Mouse (Mus musculus): ENCODE measurements at regions not wholly inside any gene's neighbourhood (a gene's known extent, or its start where the extent isn't known, plus 50 kb on each side); places are given as distances from the start of the nearest gene placed in this dataset.

DNA sequence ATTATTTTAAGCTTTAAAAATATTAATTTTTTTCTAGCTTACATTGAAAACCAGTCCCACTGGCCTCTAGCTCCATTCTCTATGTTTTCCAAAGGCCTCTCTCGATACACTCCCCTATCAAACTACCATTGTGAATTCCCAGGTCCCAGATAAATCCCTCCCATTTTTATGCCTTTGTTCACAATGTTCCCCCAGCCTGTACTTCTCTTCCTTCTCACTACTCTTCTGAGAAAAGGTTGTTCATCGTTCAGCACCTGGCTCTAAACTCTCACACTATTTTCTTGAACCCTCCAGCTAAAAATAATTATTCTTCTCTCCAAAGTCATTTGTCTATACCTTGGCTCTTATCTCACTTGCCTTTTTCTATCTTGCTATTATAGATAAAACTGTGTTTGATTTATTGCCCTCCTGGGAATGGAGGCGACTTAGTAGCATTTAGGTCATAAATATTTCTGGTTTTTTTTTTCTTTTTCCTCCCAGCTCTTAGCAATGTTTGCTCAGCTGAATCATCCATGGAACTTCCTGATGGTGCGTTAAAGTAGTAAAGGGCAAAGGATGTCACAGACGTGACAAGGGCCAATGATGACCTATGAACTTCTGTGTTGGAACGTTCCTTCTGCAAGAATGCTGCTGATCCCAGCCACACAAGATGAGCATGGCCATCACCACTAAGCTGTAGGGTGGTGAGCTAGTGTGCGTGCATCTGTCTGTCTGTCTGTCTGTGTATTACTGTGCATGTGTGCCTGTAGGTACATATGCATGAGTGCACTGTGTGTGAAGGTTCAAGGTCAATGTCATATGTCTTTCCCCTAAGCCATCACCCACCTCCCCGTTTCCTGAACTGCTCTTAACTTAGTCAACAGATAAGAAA, 384.5 kb upstream of the Rgma start:
- TF ChIP-seq CHD1 (IDR thresholded peaks at IDR 0.05; ENCODE audit: low read depth, low read length) = no peak
- TF ChIP-seq TBP (IDR thresholded peaks at IDR 0.05; ENCODE audit: low read depth, low read length) = no peak
- TF ChIP-seq EP300 (IDR thresholded peaks at IDR 0.05; ENCODE audit: low read depth in 1 of 2, low read length in 2 of 2) = no peak
- TF ChIP-seq UBTF (IDR thresholded peaks at IDR 0.05; ENCODE audit: borderline replicate concordance, insufficient read depth, low read depth, low read length) = no peak
- no peak for TF ChIP-seq USF1 (IDR thresholded peaks at IDR 0.05; ENCODE audit: low read depth, low read length)
- TF ChIP-seq MAX (IDR thresholded peaks at IDR 0.05; ENCODE audit: low read length) = no peak
- TF ChIP-seq POLR2A (IDR thresholded peaks at IDR 0.05; ENCODE audit: control insufficient read depth in 1 of 2, insufficient read depth in 1 of 2, low read depth in 1 of 2, low read length in 2 of 2, poor library complexity in 1 of 2) = no peak
- no peak for TF ChIP-seq CHD2 (IDR thresholded peaks at IDR 0.05; ENCODE audit: low read length)
- no peak for TF ChIP-seq SMC3 (IDR thresholded peaks at IDR 0.05; ENCODE audit: low read depth, low read length)
- no peak for TF ChIP-seq MAZ (IDR thresholded peaks at IDR 0.05; ENCODE audit: low read depth, low read length)
- TF ChIP-seq GATA1 (IDR thresholded peaks at IDR 0.05; ENCODE audit: low read depth, low read length) = no peak
- TF ChIP-seq E2F4 (IDR thresholded peaks at IDR 0.05; ENCODE audit: borderline replicate concordance, low read depth, low read length) = no peak

Measured in MEL (cell line).